Mouse (Mus musculus): ENCODE results near the gene Prkn.

The Prkn gene

GRCm38 (mm10) chr17:10997291-10997690, 157.1 kb downstream of the Prkn start:
- no peak for DNase-seq

GRCm38 (mm10) chr17:11023371-11023770, 183.2 kb downstream of the Prkn start:
- no peak for DNase-seq

DNA sequence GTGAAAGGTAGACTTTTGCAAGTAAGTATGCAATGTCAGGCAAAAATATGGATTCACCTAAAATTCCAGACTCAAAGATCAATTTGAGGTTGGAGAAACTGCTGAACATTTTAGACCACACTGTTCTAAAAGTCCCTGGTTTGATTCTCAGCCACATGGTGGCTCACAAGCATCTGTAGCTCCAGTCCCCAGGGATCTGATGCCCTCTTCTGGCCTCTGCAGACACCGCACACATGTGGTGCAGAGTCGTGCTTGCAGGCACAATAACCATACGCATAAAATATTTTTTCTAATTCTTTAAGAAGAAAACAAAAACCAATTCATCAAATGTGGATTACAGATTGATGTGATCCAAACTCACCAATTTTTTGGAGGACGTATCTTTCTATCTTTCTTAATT, 189.2 kb downstream of the Prkn start:
- no peak for DNase-seq

GRCm38 (mm10) chr17:11030936-11031335, 190.8 kb downstream of the Prkn start:
- DNase-seq: no peak

GRCm38 (mm10) chr17:11032366-11032765, 192.2 kb downstream of the Prkn start:
- DNase-seq: no peak

- no peak for DNase-seq
Observed at GRCm38 (mm10) chr17:11033594-11033993, 193.4 kb downstream of the Prkn start.

GRCm38 (mm10) chr17:11038272-11038671, 198.1 kb downstream of the Prkn start:
- peak; percentile 16 for DNase-seq

DNA sequence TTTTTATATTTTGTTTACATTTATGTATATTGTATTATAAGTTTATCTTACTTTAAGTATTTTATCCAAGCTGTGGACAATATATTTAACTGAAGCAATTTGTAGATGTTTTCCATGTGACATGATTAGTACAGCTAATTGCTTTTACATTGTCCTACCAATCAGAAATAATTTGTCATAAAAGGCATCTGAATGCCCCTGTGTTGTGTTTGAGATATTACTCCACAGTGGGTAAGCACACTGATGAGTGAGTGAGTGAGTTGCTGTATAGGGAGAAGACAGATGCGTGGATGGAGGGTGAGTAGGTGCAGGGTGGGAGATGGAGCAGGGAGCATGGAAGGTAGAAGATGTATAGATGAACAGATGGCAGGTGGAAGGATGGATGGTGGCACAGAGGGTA, 218.8 kb downstream of the Prkn start:
- DNase-seq: no peak

DNA sequence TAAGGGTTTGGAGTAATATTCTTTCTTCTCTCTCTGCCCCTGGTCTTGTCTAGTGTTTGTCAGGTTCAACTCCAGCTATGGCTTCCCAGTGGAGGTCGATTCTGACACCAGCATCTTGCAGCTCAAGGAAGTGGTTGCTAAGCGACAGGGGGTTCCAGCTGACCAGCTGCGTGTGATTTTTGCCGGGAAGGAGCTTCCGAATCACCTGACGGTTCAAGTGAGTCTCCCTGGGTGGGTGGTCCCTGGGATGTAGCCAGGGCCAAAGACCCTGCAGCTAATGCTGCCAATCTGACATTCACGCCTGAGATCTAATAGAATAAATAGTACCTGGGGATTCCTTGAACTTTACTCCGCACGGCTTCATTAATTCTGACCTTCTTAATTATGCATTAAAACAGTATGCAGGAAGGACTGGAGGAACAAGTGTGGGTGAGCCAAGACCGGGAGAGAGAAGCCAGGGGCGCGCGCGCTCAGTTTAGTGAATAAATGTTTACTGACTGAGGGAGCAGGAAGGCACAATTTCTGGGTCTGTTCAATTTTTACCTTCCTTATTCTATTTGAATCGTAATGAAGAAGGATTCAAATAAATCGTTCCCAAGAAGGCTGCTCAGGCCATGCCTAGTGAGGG, 227.0 kb downstream of the Prkn start:
- no peak for DNase-seq

- peak; percentile 75 for DNase-seq
Observed at GRCm38 (mm10) chr17:11067704-11068475, 227.7 kb downstream of the Prkn start.

GRCm38 (mm10) chr17:11070996-11071395, 230.8 kb downstream of the Prkn start:
- no peak for DNase-seq

GRCm38 (mm10) chr17:11076319-11076903, 236.2 kb downstream of the Prkn start:
- DNase-seq: no peak

- no peak for DNase-seq
Observed at GRCm38 (mm10) chr17:11086492-11086891, 246.3 kb downstream of the Prkn start.

DNA sequence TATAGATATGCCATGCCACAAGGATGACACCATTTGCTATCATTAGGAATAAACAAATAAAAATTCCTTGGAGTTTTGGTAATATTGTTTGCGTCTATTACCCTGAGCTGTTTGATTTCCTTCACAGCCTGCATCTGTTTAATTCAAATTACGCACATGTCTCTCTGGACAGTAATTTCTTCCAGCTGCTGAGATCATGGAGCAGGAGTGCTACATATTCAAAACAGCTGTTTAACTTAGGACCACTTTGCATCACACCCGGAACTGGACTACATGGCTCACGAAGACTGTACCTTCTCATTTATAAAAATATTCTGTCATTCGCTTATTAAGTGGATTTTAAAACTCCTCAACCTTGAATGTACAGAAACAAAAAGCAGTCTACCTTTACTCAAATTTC, 246.9 kb downstream of the Prkn start:
- peak; percentile 18 for DNase-seq

GRCm38 (mm10) chr17:11087823-11088222, 247.6 kb downstream of the Prkn start:
- DNase-seq: no peak

DNA sequence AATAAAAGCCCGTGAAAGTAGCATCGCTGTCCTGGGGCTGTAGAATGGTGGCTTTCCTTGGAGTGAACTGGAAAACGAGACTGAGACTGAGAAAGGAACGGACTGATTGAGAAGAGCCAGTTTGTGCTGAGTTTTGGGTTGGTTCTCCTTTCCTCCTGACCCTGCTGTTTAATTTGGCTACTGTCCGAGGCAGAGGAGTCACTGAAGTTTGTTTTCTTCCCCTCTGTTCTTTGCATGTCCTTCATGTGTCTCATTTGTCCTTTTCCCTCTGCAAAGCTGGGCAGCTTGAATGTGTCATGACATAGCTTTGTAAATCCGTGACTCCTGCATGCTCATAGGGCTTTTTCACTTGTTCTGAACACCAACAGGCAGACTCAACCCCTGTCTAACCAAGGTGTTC, 249.2 kb downstream of the Prkn start:
- no peak for DNase-seq

GRCm38 (mm10) chr17:11092900-11093299, 252.7 kb downstream of the Prkn start:
- DNase-seq: peak; percentile 86

- DNase-seq: no peak
Observed at GRCm38 (mm10) chr17:11093321-11093720, 253.1 kb downstream of the Prkn start.

DNA sequence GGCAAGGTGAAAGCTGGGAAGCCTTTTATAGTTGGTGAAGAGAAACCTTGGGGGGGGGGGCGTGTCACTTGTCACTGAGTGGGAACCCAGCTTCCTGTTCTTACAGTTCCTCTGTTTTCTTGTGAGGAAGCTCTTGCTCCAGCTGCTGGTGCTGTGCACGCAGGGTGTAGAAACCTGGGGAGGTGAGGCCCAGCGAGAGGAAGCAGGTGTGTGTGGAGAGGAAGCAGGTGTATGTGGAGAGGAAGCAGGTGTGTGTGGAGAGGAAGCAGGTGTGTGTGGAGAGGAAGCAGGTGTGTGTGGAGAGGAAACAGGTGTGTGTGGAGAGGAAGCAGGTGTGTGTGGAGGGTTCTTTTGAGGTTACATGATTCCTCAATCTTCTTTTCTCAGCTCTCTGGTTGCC, 266.8 kb downstream of the Prkn start:
- no peak for DNase-seq

DNA sequence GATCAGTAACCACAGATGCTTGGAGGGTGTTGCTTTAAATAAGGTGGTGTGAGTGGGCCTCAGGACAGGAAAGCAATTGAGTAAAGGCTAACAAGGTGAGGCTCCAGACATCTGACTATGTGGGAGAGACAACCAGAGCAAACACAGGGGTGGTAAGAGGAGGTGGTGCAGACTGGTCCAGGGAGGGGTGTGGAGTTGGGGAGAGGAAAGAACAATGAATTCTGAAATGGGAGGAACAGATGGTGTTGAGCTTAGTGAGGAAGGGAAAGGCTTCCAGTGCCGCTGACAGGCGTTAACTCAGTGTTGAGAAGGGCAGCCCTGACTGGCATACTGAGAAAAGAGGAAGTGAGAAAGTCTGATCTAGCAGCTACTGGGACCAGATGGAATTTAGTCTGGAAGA, 267.7 kb downstream of the Prkn start:
- DNase-seq: no peak

DNA sequence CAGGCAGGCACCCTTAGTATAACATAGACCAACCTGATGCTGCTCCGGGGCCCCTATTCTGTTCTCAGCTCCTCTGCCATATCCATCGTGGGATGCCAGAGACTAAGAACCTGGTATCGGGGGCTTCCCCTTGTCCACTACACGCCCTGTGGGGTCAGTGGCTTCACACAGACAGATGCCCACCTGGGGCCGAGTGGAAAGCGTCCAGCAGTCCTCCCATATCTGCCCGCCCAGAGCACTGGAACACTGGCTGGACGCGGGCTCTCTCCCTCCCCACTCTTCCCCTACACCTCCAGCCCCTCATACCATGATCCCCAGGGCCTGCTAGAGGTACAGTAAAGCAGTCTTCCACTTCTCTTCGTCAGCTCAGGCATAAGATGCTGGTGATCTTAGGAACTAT, 277.3 kb downstream of the Prkn start:
- no peak for DNase-seq

- no peak for DNase-seq
Observed at GRCm38 (mm10) chr17:11124048-11124447, 283.9 kb downstream of the Prkn start.

DNA sequence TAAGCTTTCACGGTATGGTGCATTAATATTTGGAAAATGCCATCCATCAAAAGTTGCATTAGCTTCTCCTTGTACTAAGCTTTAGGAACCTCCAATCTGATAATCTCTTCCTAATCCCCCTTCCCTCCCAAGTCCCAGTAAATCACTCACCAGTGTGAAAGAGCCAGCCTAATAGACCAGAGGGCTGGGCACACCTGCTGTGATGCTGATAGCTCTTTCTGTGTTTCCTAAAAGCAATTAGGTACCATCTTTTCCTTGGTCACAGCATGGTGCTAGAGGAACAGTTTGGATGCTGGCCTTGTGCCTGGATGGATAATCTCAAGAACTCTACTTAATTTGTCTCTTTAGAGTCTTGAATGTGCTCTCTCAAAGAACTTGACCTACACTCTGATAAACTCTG, 287.0 kb downstream of the Prkn start:
- DNase-seq: no peak

GRCm38 (mm10) chr17:11130919-11131318, 290.7 kb downstream of the Prkn start:
- DNase-seq: no peak
